Mouse (Mus musculus): ENCODE data around the gene Arvcf. TPM values are rescaled to one million over a fixed set of nuclear protein-coding genes. Genes with fewer than 3 reads are reported as not detected.

Gene Arvcf
- total and polyA plus RNA-seq, 2 experiments from 2014 or later: 54.5 to 219 TPM

DNA sequence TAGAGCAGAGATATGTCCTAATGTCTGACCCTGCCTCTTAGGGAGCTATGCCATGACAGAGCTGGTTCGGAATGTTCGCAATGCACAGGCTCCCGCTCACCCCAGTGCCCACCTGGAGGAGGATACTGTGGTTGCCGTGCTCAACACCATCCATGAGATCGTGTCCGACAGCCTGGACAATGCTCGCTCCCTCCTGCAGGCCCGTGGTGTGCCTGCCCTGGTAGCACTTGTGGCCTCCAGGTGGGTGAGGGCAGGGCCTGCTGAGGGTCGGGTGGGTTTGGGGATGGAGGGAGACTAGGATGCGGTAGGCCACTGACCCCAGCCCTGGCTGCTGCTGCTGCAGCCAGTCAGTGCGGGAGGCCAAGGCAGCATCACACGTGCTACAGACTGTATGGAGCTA, 55.3 kb downstream of the Arvcf start:
- Histone ChIP-seq H3K9ac (replicated peaks; ENCODE audit: low read length, poor library complexity, severe bottlenecking) (no peak overlapping the region), H3K4me2 (ENCODE audit: low read depth, low read length, poor library complexity, severe bottlenecking) (no peak overlapping the region), H3K36me3 (ENCODE audit: insufficient read depth, low read length) (peaks cover 76% of the 10 kb centered on the region), H3K4me3 (ENCODE audit: low read depth, low read length) (no peak overlapping the region), H3K9me3 (ENCODE audit: low read length) (no peaks in the 10 kb centered on the region), H3K27ac (ENCODE audit: low read depth, low read length) (no peak overlapping the region), H3K27me3 (ENCODE audit: insufficient read depth, low read length) (no peaks in the 10 kb centered on the region), H3K4me1 (ENCODE audit: insufficient read depth, low read length) (peaks cover 5% of the 10 kb centered on the region; the same call in 1 of the 2 replicates)
- 90% methylated on average over 12 of the region's 12 CpGs for WGBS
- no peak for TF ChIP-seq CTCF (IDR thresholded peaks at IDR 0.05)
- no peak for ATAC-seq (ENCODE audit: low FRiP score)
- DNase-seq (ENCODE audit: low spot score): no peak

GRCm38 (mm10) chr16:18405091-18405854, 57.3 kb downstream of the Arvcf start:
- 77% methylated on average over 13 of the region's 13 CpGs for WGBS
- TF ChIP-seq CTCF (IDR thresholded peaks at IDR 0.05): no peak

GRCm38 (mm10) chr16:18405876-18406275, 57.9 kb downstream of the Arvcf start:
- TF ChIP-seq CTCF (IDR thresholded peaks at IDR 0.05): no peak
- DNase-seq (ENCODE audit: low spot score) (no peak), ATAC-seq (ENCODE audit: low FRiP score) (0 out of 2 replicates have a peak, but pooled peaks have one; percentile 5)
- Histone ChIP-seq H3K4me1 (ENCODE audit: insufficient read depth, low read length) (no peaks in the 10 kb centered on the region), H3K9me3 (ENCODE audit: low read length) (no peaks in the 10 kb centered on the region), H3K9ac (replicated peaks; ENCODE audit: low read length, poor library complexity, severe bottlenecking) (no peak overlapping the region), H3K4me3 (ENCODE audit: low read depth, low read length) (no peak overlapping the region), H3K27me3 (ENCODE audit: insufficient read depth, low read length) (no peaks in the 10 kb centered on the region), H3K27ac (ENCODE audit: low read depth, low read length) (0 out of 2 replicates have a peak overlapping the region, but pooled peaks have one; percentile 19), H3K4me2 (ENCODE audit: low read depth, low read length, poor library complexity, severe bottlenecking) (no peak overlapping the region), H3K36me3 (ENCODE audit: insufficient read depth, low read length) (peaks cover 53% of the 10 kb centered on the region)
- WGBS: 53% methylated on average over 2 of the region's 2 CpGs

More at GRCm38 (mm10) chr16:18405091-18405854, 57.3 kb downstream of the Arvcf start:
- Histone ChIP-seq H3K9ac (replicated peaks; ENCODE audit: low read length, poor library complexity, severe bottlenecking) (no peak overlapping the region; the same call in 1 of the 2 replicates), H3K27me3 (ENCODE audit: insufficient read depth, low read length) (no peaks in the 10 kb centered on the region), H3K4me3 (ENCODE audit: low read depth, low read length) (no peak overlapping the region), H3K36me3 (ENCODE audit: insufficient read depth, low read length) (peaks cover 59% of the 10 kb centered on the region), H3K9me3 (ENCODE audit: low read length) (no peaks in the 10 kb centered on the region), H3K4me1 (ENCODE audit: insufficient read depth, low read length) (peaks cover 2% of the 10 kb centered on the region; the same call in 1 of the 2 replicates), H3K4me2 (ENCODE audit: low read depth, low read length, poor library complexity, severe bottlenecking) (no peak overlapping the region), H3K27ac (ENCODE audit: low read depth, low read length) (0 out of 2 replicates have a peak overlapping the region, but pooled peaks have one; percentile 19)
- DNase-seq (ENCODE audit: low spot score): no peak
- no peak for ATAC-seq (ENCODE audit: low FRiP score)

GRCm38 (mm10) chr16:18406293-18406692, 58.3 kb downstream of the Arvcf start:
- ATAC-seq (ENCODE audit: low FRiP score) (peak; percentile 68), DNase-seq (ENCODE audit: low spot score) (peak; percentile 72)
- Histone ChIP-seq H3K4me1 (ENCODE audit: insufficient read depth, low read length) (no peaks in the 10 kb centered on the region), H3K27ac (ENCODE audit: low read depth, low read length) (0 out of 2 replicates have a peak overlapping the region, but pooled peaks have one; percentile 4), H3K4me3 (ENCODE audit: low read depth, low read length) (no peak overlapping the region), H3K9ac (replicated peaks; ENCODE audit: low read length, poor library complexity, severe bottlenecking) (no peak overlapping the region), H3K36me3 (ENCODE audit: insufficient read depth, low read length) (peaks cover 54% of the 10 kb centered on the region), H3K27me3 (ENCODE audit: insufficient read depth, low read length) (no peaks in the 10 kb centered on the region), H3K4me2 (ENCODE audit: low read depth, low read length, poor library complexity, severe bottlenecking) (no peak overlapping the region), H3K9me3 (ENCODE audit: low read length) (no peaks in the 10 kb centered on the region)
- WGBS: 8% methylated on average over 2 of the region's 2 CpGs
- peak; percentile 86 for TF ChIP-seq CTCF (IDR thresholded peaks at IDR 0.05)

DNA sequence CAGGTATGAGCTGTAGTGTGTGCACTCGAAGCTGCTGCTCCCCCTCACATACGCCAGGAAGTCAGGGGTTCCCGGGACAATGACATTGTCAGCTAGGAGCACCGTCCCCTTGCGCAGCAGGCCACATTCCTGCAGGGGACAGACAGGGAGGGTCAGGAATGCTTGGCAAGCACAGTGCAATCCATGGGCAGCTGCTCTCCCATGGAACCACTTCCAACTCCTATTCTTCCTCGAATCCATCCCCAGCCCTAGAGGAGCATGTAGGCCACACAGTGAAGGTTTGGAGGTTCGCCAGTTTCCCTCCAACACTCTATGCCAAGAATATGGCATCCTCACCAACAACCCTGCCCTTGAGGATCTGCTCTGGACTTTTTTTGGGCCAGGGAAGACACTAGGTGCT, 59.9 kb downstream of the Arvcf start:
- WGBS: 67% methylated on average over 7 of the region's 7 CpGs
- Histone ChIP-seq H3K9ac (replicated peaks; ENCODE audit: low read length, poor library complexity, severe bottlenecking) (no peak overlapping the region), H3K27ac (ENCODE audit: low read depth, low read length) (no peak overlapping the region; the same call in 1 of the 2 replicates), H3K4me2 (ENCODE audit: low read depth, low read length, poor library complexity, severe bottlenecking) (no peak overlapping the region), H3K4me3 (ENCODE audit: low read depth, low read length) (no peak overlapping the region), H3K4me1 (ENCODE audit: insufficient read depth, low read length) (no peaks in the 10 kb centered on the region), H3K27me3 (ENCODE audit: insufficient read depth, low read length) (no peaks in the 10 kb centered on the region), H3K36me3 (ENCODE audit: insufficient read depth, low read length) (peaks cover 44% of the 10 kb centered on the region), H3K9me3 (ENCODE audit: low read length) (no peaks in the 10 kb centered on the region)
- no peak for ATAC-seq (ENCODE audit: low FRiP score)
- DNase-seq (ENCODE audit: low spot score): peak; percentile 58
- no peak for TF ChIP-seq CTCF (IDR thresholded peaks at IDR 0.05)

- TF ChIP-seq CTCF (IDR thresholded peaks at IDR 0.05): no peak
- no peak for ATAC-seq (ENCODE audit: low FRiP score)
- WGBS: 58% methylated on average over 4 of the region's 4 CpGs
- no peaks in the 10 kb centered on the region for H3K27me3 ChIP-seq (ENCODE audit: insufficient read depth, low read length)
- H3K27ac ChIP-seq (ENCODE audit: low read depth, low read length): no peak overlapping the region
- no peak overlapping the region for H3K4me3 ChIP-seq (ENCODE audit: low read depth, low read length)
- DNase-seq (ENCODE audit: low spot score): no peak
- H3K9me3 ChIP-seq (ENCODE audit: low read length): no peaks in the 10 kb centered on the region
- H3K9ac ChIP-seq (replicated peaks; ENCODE audit: low read length, poor library complexity, severe bottlenecking): no peak overlapping the region
- no peak overlapping the region for H3K4me2 ChIP-seq (ENCODE audit: low read depth, low read length, poor library complexity, severe bottlenecking)
- peaks cover 29% of the 10 kb centered on the region for H3K36me3 ChIP-seq (ENCODE audit: insufficient read depth, low read length)
- H3K4me1 ChIP-seq (ENCODE audit: insufficient read depth, low read length): no peaks in the 10 kb centered on the region
These were observed 61.8 kb downstream of the Arvcf start for GRCm38 (mm10) chr16:18409776-18410175.

Data from midbrain, postnatal 0 days (tissue).